Mouse (Mus musculus) spleen, adult 2 months (tissue): ENCODE data around the gene Cap1.
A peak's percentile ranks its signal among the peaks of the same experiment; 100 is the strongest.

Experiments used
- CTCF ChIP-seq: fragments of 200-500 bp; IDR thresholded peaks from 2 replicates; pipeline ENCODE4 v1.5.1; 2011; ENCODE audit warnings: mild to moderate bottlenecking, inconsistent platforms; ENCODE audit not compliant: insufficient read depth, insufficient read length, insufficient replicate concordance; ENCODE audit errors: extremely low read depth
- POLR2A ChIP-seq: fragments of 200-500 bp; IDR thresholded peaks from 2 replicates; pipeline ENCODE4 v1.6.1; 2011; ENCODE audit warnings: low read depth, low read length, inconsistent platforms

DNA sequence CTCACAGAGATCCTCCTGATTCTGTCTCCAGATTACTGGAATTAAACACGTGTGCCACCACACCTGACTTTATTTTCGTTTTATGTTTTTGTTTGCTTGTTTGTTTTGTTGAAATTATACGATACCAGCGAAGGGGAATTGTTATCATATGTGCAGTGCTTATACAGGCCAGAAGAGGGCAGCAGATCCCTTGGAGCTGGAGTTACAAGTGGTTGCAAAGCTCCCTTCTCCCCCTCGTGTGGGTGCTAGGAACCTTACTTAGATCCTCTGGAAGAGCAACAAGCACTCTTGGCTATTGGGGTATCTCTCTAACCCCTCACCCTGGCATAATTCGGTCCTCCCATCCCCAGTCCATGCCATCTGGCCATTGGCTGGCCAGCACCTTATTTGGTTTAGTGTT, 24.7 kb upstream of the Cap1 start:
- no peak for TF ChIP-seq POLR2A
- TF ChIP-seq CTCF, result peak; percentile 56; the same call in 1 of the 2 replicates
